ENCODE assay signal across 8 mouse cellular contexts in genomic region chr8:125897868-125898788, GRCm38 (mm10). TPM values are rescaled to one million over a fixed set of nuclear protein-coding genes. Genes with fewer than 3 reads are reported as not detected.
DNase-seq lines count a peak whose midpoint lies in the region; ATAC-seq lines count a peak whose summit lies in the region.

Pcnx2 (minus strand) TSS chr8:125898317.

- DNase-seq in heart, postnatal 4 days, result no peak
- DNase-seq in left cerebral cortex, adult 18-20 months (ENCODE audit: low spot score in 2 of 2), result peak; percentile 86 to 87
- DNase-seq in adrenal gland, postnatal 14 days, result no peak
- DNase-seq in B cell, adult 2 months, result no peak

- WGBS in heart, embryonic 13.5 days, result 9% methylated on average over 44 of the region's 44 CpGs
- WGBS in neural tube, embryonic 13.5 days, result 6% methylated on average over 44 of the region's 44 CpGs

- no peaks in the 10 kb centered on the region for H3K9me3 ChIP-seq in heart, embryonic 13.5 days
- H3K9me3 ChIP-seq in neural tube, embryonic 13.5 days, result no peaks in the 10 kb centered on the region

- H3K9ac ChIP-seq in heart, embryonic 13.5 days, result no peak within 1 kb of the TSS
- H3K9ac ChIP-seq in neural tube, embryonic 13.5 days, result peak within 1 kb of the TSS; percentile 84

- H3K4me1 ChIP-seq in heart, embryonic 13.5 days, result peaks cover 12% of the 10 kb centered on the region
- peaks cover 22% of the 10 kb centered on the region for H3K4me1 ChIP-seq in neural tube, embryonic 13.5 days (replicated peaks)

- H3K36me3 ChIP-seq in heart, embryonic 13.5 days, result no peaks in the 10 kb centered on the region
- H3K36me3 ChIP-seq in neural tube, embryonic 13.5 days, result no peaks in the 10 kb centered on the region

- H3K27me3 ChIP-seq in heart, embryonic 13.5 days (replicated peaks), result peaks cover 45% of the 10 kb centered on the region
- peaks cover 26% of the 10 kb centered on the region for H3K27me3 ChIP-seq in neural tube, embryonic 13.5 days

- H3K4me3 ChIP-seq in heart, embryonic 13.5 days, result peak within 1 kb of the TSS; percentile 38
- peak within 1 kb of the TSS; percentile 63 for H3K4me3 ChIP-seq in neural tube, embryonic 13.5 days

- H3K4me2 ChIP-seq in heart, embryonic 13.5 days, result peak within 1 kb of the TSS; percentile 57
- peak within 1 kb of the TSS; percentile 70 for H3K4me2 ChIP-seq in neural tube, embryonic 13.5 days

- no peak for ATAC-seq in heart, embryonic 13.5 days (ENCODE audit: extremely low read depth, insufficient number of reproducible peaks, low FRiP score, low TSS enrichment)
- peak; percentile 95 for ATAC-seq in cerebellum, adult (ENCODE audit: insufficient number of reproducible peaks, low FRiP score, low TSS enrichment)
- peak; percentile 82 for ATAC-seq in frontal cortex, adult (ENCODE audit: low TSS enrichment)
- peak; percentile 89 for ATAC-seq in neural tube, embryonic 13.5 days (ENCODE audit: low read depth)

- H3K27ac ChIP-seq in heart, embryonic 13.5 days (replicated peaks), result no peak within 1 kb of the TSS
- peak within 1 kb of the TSS; percentile 52 for H3K27ac ChIP-seq in neural tube, embryonic 13.5 days (replicated peaks)

RNA-seq across cellular contexts. Expression of gene Pcnx2, which starts in this region (rescaled TPM):
- 0.07 and 0.08 TPM in 2 replicates for polyA plus RNA-seq in heart, embryonic 13.5 days (2015; fragmentation: Nextera tagmentation; extraction: Ambion mirVana)
- total RNA-seq in heart, postnatal 4 days (2021), result under 1 TPM; 0.38 to 0.41 TPM
- 10 to 100 TPM; 81.5 to 83.9 TPM for total RNA-seq in left cerebral cortex, adult 18-20 months (2021)
- 2.8 and 3.7 TPM in 2 replicates for polyA plus RNA-seq in neural tube, embryonic 13.5 days (2015; fragmentation: Nextera tagmentation; extraction: Ambion mirVana)
- total RNA-seq in adrenal gland, postnatal 14 days (2021), result 0.45 and 0.52 TPM in 2 replicates

Comparison
In these comparisons a context has a peak if more than half of its experiments do, and no peak if none do; other contexts are left out.
1. RNA of gene Pcnx2 (total RNA-seq): 81.5 to 83.9 TPM in left cerebral cortex, adult 18-20 months; 0.45 to 0.52 TPM in adrenal gland, postnatal 14 days and 0.38 to 0.41 TPM in heart, postnatal 4 days; every median in the first group is over 10 times any median in the second.
2. DNase-seq: peak in left cerebral cortex, adult 18-20 months (2 of 2); none in heart, postnatal 4 days (single experiment), adrenal gland, postnatal 14 days (single experiment) and B cell, adult 2 months (0 of 2).